Mouse (Mus musculus): ENCODE data around the gene Cplane1.
"Not testable (repeated sequence)": the region's sequence is repeated elsewhere in the genome, so short reads cannot be mapped to it uniquely, and the experiment has no call there.

Cplane1 gene

GRCm38 (mm10) chr15:8168591-8169265 is at the start of gene Cplane1:
Gene Cplane1 (plus strand): TSS chr15:8169106.
- in situ Hi-C loops (cut with MboI; ENCODE audit: unreplicated experiment in 2 of 2): no loop called here

GRCm38 (mm10) chr15:8129281-8129680 is 39.6 kb upstream of the Cplane1 start:
- in situ Hi-C loops (cut with MboI; ENCODE audit: unreplicated experiment in 2 of 2): loop anchor here (25.0 kb wide), 2 partner anchors 1342 to 1367 kb away; no protein-coding TSS in a partner anchor

- in situ Hi-C loops (cut with MboI; ENCODE audit: unreplicated experiment in 2 of 2): loop anchor here (25.0 kb wide), 2 partner anchors 1344 to 1369 kb away; no protein-coding TSS in a partner anchor
These were observed 37.6 kb upstream of the Cplane1 start for GRCm38 (mm10) chr15:8131268-8131667.

GRCm38 (mm10) chr15:8131761-8132160 is 37.1 kb upstream of the Cplane1 start:
- in situ Hi-C loops (cut with MboI; ENCODE audit: unreplicated experiment in 2 of 2): loop anchor here (25.0 kb wide), 2 partner anchors 1344 to 1369 kb away; no protein-coding TSS in a partner anchor

- in situ Hi-C loops (cut with MboI; ENCODE audit: unreplicated experiment in 2 of 2): loop anchor here (25.0 kb wide), 2 partner anchors 1348 to 1373 kb away; no protein-coding TSS in a partner anchor
These were observed 33.3 kb upstream of the Cplane1 start for GRCm38 (mm10) chr15:8135606-8136005.

- in situ Hi-C loops (cut with MboI; ENCODE audit: unreplicated experiment in 2 of 2): no loop called here
These were observed 7.1 kb upstream of the Cplane1 start for GRCm38 (mm10) chr15:8161841-8162240.

- in situ Hi-C loops (cut with MboI; ENCODE audit: unreplicated experiment in 2 of 2): no loop called here
These were observed 400 bp downstream of the Cplane1 start for GRCm38 (mm10) chr15:8169266-8169746.

GRCm38 (mm10) chr15:8189563-8189962 is 20.7 kb downstream of the Cplane1 start:
- in situ Hi-C loops (cut with MboI; ENCODE audit: unreplicated experiment in 2 of 2): no loop called here

GRCm38 (mm10) chr15:8190435-8190834 is 21.5 kb downstream of the Cplane1 start:
- in situ Hi-C loops (cut with MboI; ENCODE audit: unreplicated experiment in 2 of 2): loop anchor here in 1 of 2 experiments (10.0 kb wide), 1 partner anchor 404 kb away; no protein-coding TSS in a partner anchor

GRCm38 (mm10) chr15:8200317-8200716 is 31.4 kb downstream of the Cplane1 start:
- in situ Hi-C loops (cut with MboI; ENCODE audit: unreplicated experiment in 2 of 2): no loop called here

- in situ Hi-C loops (cut with MboI; ENCODE audit: unreplicated experiment in 2 of 2): no loop called here
These were observed 39.5 kb downstream of the Cplane1 start for GRCm38 (mm10) chr15:8208362-8208761.

GRCm38 (mm10) chr15:8214811-8215210 is 45.9 kb downstream of the Cplane1 start:
- in situ Hi-C loops (cut with MboI; ENCODE audit: unreplicated experiment in 2 of 2): no loop called here

- in situ Hi-C loops (cut with MboI; ENCODE audit: unreplicated experiment in 2 of 2): not testable (repeated sequence)
These were observed 65.3 kb downstream of the Cplane1 start for GRCm38 (mm10) chr15:8234167-8234566.

- in situ Hi-C loops (cut with MboI; ENCODE audit: unreplicated experiment in 2 of 2): no loop called here
These were observed 97.0 kb downstream of the Cplane1 start for GRCm38 (mm10) chr15:8265946-8266345.

GRCm38 (mm10) chr15:8267211-8267610 is 98.3 kb downstream of the Cplane1 start:
- in situ Hi-C loops (cut with MboI; ENCODE audit: unreplicated experiment in 2 of 2): no loop called here

- in situ Hi-C loops (cut with MboI; ENCODE audit: unreplicated experiment in 2 of 2): no loop called here
These were observed 99.3 kb downstream of the Cplane1 start for GRCm38 (mm10) chr15:8268231-8268630.

GRCm38 (mm10) chr15:8271952-8272351 is 103.0 kb downstream of the Cplane1 start:
- in situ Hi-C loops (cut with MboI; ENCODE audit: unreplicated experiment in 2 of 2): no loop called here

- in situ Hi-C loops (cut with MboI; ENCODE audit: unreplicated experiment in 2 of 2): not testable (repeated sequence)
These were observed 109.0 kb downstream of the Cplane1 start for GRCm38 (mm10) chr15:8277916-8278315.

GRCm38 (mm10) chr15:8279320-8279779 is 110.4 kb downstream of the Cplane1 start:
- in situ Hi-C loops (cut with MboI; ENCODE audit: unreplicated experiment in 2 of 2): no loop called here

- in situ Hi-C loops (cut with MboI; ENCODE audit: unreplicated experiment in 2 of 2): no loop called here
These were observed 111.2 kb downstream of the Cplane1 start for GRCm38 (mm10) chr15:8279929-8280610.

GRCm38 (mm10) chr15:8281701-8282100 is 112.8 kb downstream of the Cplane1 start:
- in situ Hi-C loops (cut with MboI; ENCODE audit: unreplicated experiment in 2 of 2): no loop called here

Data from v-Abl transformed pro-B cells (cell line).